Mouse (Mus musculus): ENCODE data around the gene Klrg1. TPM values are rescaled to one million over a fixed set of nuclear protein-coding genes. Genes with fewer than 3 reads are reported as not detected.

The Klrg1 gene
- total and polyA plus RNA-seq, 3 experiments: 2.0 to 6.0 (median 2.8) TPM

GRCm38 (mm10) chr6:122304355-122304754 is 21.7 kb upstream of the Klrg1 start (continued):
- TF ChIP-seq ZMIZ1 (IDR thresholded peaks at IDR 0.05; ENCODE audit: low read depth, low read length) (peak; percentile 96), USF2 (conservative IDR thresholded peaks at IDR 0.05; ENCODE audit: low read depth, low read length) (no peak), TCF12 (IDR thresholded peaks at IDR 0.05; ENCODE audit: low read depth, low read length) (no peak), MEF2A (IDR thresholded peaks at IDR 0.05; ENCODE audit: borderline replicate concordance, low read depth, low read length) (no peak; the same call in 1 of the 2 replicates), JUND (conservative IDR thresholded peaks at IDR 0.05; ENCODE audit: low read depth, low read length) (no peak), JUN (IDR thresholded peaks at IDR 0.05; ENCODE audit: insufficient read depth, low read depth, low read length) (no peak), NELFE (IDR thresholded peaks at IDR 0.05; ENCODE audit: low read depth, low read length) (0 out of 2 replicates have a peak, but pooled peaks have one; percentile 28), CTCF (conservative IDR thresholded peaks at IDR 0.05 in 1 of 2, IDR thresholded peaks at IDR 0.05 in 1 of 2; ENCODE audit: low read depth in 2 of 2, low read length in 2 of 2) (peak; percentile 56 to 91)

GRCm38 (mm10) chr6:122303526-122303925 is 20.8 kb upstream of the Klrg1 start:
- in situ Hi-C loops (cut with MboI; ENCODE audit: low pct_ligation_motif_present, low pct_unique_long_range_greater_than_20kb, low sequenced_read_pairs) (no loop called here), dilution Hi-C loops (cut with MboI; ENCODE audit: extremely low pct_ligation_motif_present, extremely low pct_unique_long_range_greater_than_20kb, low sequenced_read_pairs) (no loop called here)
- Histone ChIP-seq H3K27ac (ENCODE audit: insufficient read depth, low read depth) (no peak overlapping the region), H3K9me3 (replicated peaks; ENCODE audit: low read length) (no peaks in the 10 kb centered on the region), H3K4me3 (replicated peaks in 1 of 3; ENCODE audit: low read depth in 2 of 3, low read length in 2 of 3, poor library complexity in 1 of 3) (no peak overlapping the region), H3K36me3 (replicated peaks in 1 of 2; ENCODE audit: control insufficient read depth in 1 of 2, insufficient read depth in 1 of 2, low read length in 1 of 2) (no peaks in the 10 kb centered on the region), H3K4me1 (ENCODE audit: control insufficient read depth in 1 of 2, insufficient read depth in 2 of 2) (peaks cover 0 to 55% of the 10 kb centered on the region in 2 experiments; a peak in 3 of 4 replicates), H3K9ac (ENCODE audit: insufficient read depth, low read depth) (no peak overlapping the region), H3K27me3 (replicated peaks) (no peaks in the 10 kb centered on the region), H3K79me2 (replicated peaks; ENCODE audit: control insufficient read depth, extremely low read depth, insufficient read depth, poor library complexity, severe bottlenecking) (no peaks in the 10 kb centered on the region), H3K4me2 (ENCODE audit: insufficient read depth, low read depth, poor library complexity, severe bottlenecking) (no peak overlapping the region)
- no peak for DNase-seq (ENCODE audit: extremely low read depth)
- TF ChIP-seq JUND (conservative IDR thresholded peaks at IDR 0.05; ENCODE audit: low read depth, low read length) (no peak), ZMIZ1 (IDR thresholded peaks at IDR 0.05; ENCODE audit: low read depth, low read length) (no peak), ZKSCAN1 (IDR thresholded peaks at IDR 0.05; ENCODE audit: borderline replicate concordance, low read depth, low read length) (no peak), ZC3H11A (IDR thresholded peaks at IDR 0.05; ENCODE audit: low read depth, low read length) (no peak), KAT2A (IDR thresholded peaks at IDR 0.05; ENCODE audit: insufficient replicate concordance, low read length) (no peak), MAFK (IDR thresholded peaks at IDR 0.05; ENCODE audit: insufficient replicate concordance, low read length) (no peak), SMC3 (IDR thresholded peaks at IDR 0.05; ENCODE audit: low read depth, low read length) (no peak), NELFE (IDR thresholded peaks at IDR 0.05; ENCODE audit: low read depth, low read length) (no peak), CHD2 (IDR thresholded peaks at IDR 0.05; ENCODE audit: low read length) (no peak), CHD1 (IDR thresholded peaks at IDR 0.05; ENCODE audit: low read depth, low read length) (no peak), HCFC1 (IDR thresholded peaks at IDR 0.05; ENCODE audit: low read depth, low read length) (no peak), USF1 (IDR thresholded peaks at IDR 0.05; ENCODE audit: low read depth, low read length) (no peak), ZNF384 (IDR thresholded peaks at IDR 0.05; ENCODE audit: low read depth, low read length) (no peak), E2F4 (IDR thresholded peaks at IDR 0.05; ENCODE audit: insufficient replicate concordance, low read depth, low read length) (no peak)

Measured in CH12.LX (cell line).